Mouse (Mus musculus) bone marrow macrophage, adult 2 months (primary cell): Measurements from ENCODE around the gene Ibtk.

Source experiments
- CTCF ChIP-seq: IDR thresholded peaks from 2 replicates; pipeline ENCODE4 v1.5.1; 2012; ENCODE audit warnings: low read depth, mild to moderate bottlenecking, low read length, moderate library complexity
- POLR2A ChIP-seq: IDR thresholded peaks from 2 replicates; pipeline ENCODE4 v1.6.1; 2012; ENCODE audit warnings: mild to moderate bottlenecking, low read depth, low read length, borderline replicate concordance

DNA sequence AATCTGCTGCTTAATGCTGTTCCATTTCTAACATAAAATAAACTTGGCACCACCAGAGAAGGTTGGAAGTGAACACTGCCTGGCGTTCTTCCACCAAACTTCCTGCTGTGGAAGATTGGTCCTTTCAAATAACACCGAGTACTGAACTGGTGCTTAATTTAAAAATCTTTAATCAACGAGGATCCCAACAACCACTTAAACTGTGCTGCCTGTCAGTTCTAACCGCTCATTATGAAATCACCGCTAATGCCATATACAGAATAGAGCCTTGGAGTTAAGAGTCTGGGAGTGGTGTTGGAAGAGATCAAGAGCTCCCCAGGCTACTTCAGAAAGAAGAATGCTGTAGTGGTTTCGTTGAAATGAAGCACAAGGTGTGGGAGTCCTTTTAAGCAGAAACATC lies 28.4 kb upstream of the Ibtk start:
- TF ChIP-seq CTCF (no peak), POLR2A (no peak)
